Mouse (Mus musculus) lung, postnatal 0 days (tissue): ENCODE results near the gene Nr1h3. TPM values are rescaled to one million over a fixed set of nuclear protein-coding genes. Genes with fewer than 3 reads are reported as not detected.

Experiments
- ATAC-seq: fragments of 200-750 bp; cut with Nextera tagmentation; 2 replicates; pipeline ENCODE4 v1.8.0; 2017; ENCODE audit warnings: moderate library complexity
- DNase-seq: peaks from one replicate; pipeline ENCODE4 v3.0.0-alpha.2; 2016; ENCODE audit warnings: low spot score
- H3K27ac ChIP-seq: fragments of 300-500 bp; sonication (generic); 2 replicates; pipeline ENCODE4 v1.5.1; 2014; ENCODE audit warnings: antibody characterized with exemption, mild to moderate bottlenecking, low read length, mixed read lengths
- H3K27me3 ChIP-seq: fragments of 300-500 bp; sonication (generic); replicated peaks from 2 replicates; pipeline ENCODE4 v1.6.1; 2014; ENCODE audit warnings: low read length, mixed read lengths; ENCODE audit not compliant: insufficient read depth
- H3K36me3 ChIP-seq: fragments of 300-500 bp; sonication (generic); 2 replicates; pipeline ENCODE4 v1.6.1; 2014; ENCODE audit warnings: low read length, mixed read lengths; ENCODE audit not compliant: insufficient read depth
- H3K4me1 ChIP-seq: fragments of 300-500 bp; sonication (generic); 2 replicates; pipeline ENCODE4 v1.6.1; 2014; ENCODE audit warnings: antibody characterized with exemption, low read depth, low read length, mixed read lengths; ENCODE audit not compliant: insufficient read depth
- H3K4me2 ChIP-seq: fragments of 300-500 bp; sonication (generic); replicated peaks from 2 replicates; pipeline ENCODE4 v1.6.1; 2014; ENCODE audit warnings: low read depth, mild to moderate bottlenecking, low read length, moderate library complexity, mixed read lengths
- H3K4me3 ChIP-seq: fragments of 300-500 bp; sonication (generic); 2 replicates; pipeline ENCODE4 v1.5.1; 2014; ENCODE audit warnings: low read depth, low read length
- H3K9ac ChIP-seq: fragments of 300-500 bp; sonication (generic); replicated peaks from 2 replicates; pipeline ENCODE4 v1.6.1; 2014; ENCODE audit warnings: low read depth, mild to moderate bottlenecking
- H3K9me3 ChIP-seq: fragments of 300-500 bp; sonication (generic); 2 replicates; pipeline ENCODE4 v1.6.1; 2016; ENCODE audit warnings: low read length, mixed read lengths
- CTCF ChIP-seq: IDR thresholded peaks from 2 replicates; pipeline ENCODE4 v1.5.1; 2016; ENCODE audit warnings: antibody characterized with exemption, mild to moderate bottlenecking
- EP300 ChIP-seq: IDR thresholded peaks from 2 replicates; pipeline ENCODE4 v1.6.1; 2016; ENCODE audit warnings: antibody characterized with exemption, mild to moderate bottlenecking, control low read depth
- WGBS: fragments of 180-500 bp; shearing (Covaris S2); extraction: QIAGEN DNeasy Blood & Tissue Kit; methylation state at CpG from one replicate; pipeline ENCODE4 v1.1.7; 2014; 5-methylcytosine and 5-hydroxymethylcytosine counted together
- polyA plus RNA-seq: library from polyadenylated mRNA; unstranded; fragments of >200 nt; fragmentation: Nextera tagmentation; extraction: Ambion mirVana; gene quantifications from 2 replicates; pipeline ENCODE4 v1.2.1, GENCODE M21; 2015

Gene Nr1h3
- polyA plus RNA-seq, 1 experiment from 2014 or later: 31.0 TPM

GRCm38 (mm10) chr2:91167629-91168028, 35.0 kb downstream of the Nr1h3 start:
- no peaks in the 10 kb centered on the region for H3K9me3 ChIP-seq
- H3K36me3 ChIP-seq: peaks cover 39% of the 10 kb centered on the region
- TF ChIP-seq EP300: no peak
- no peaks in the 10 kb centered on the region for H3K27me3 ChIP-seq
- no peak overlapping the region for H3K4me3 ChIP-seq
- no peak for DNase-seq
- ATAC-seq: no peak
- WGBS: 65% methylated on average over 4 of the region's 4 CpGs
- H3K9ac ChIP-seq: no peak overlapping the region
- no peaks in the 10 kb centered on the region for H3K4me1 ChIP-seq
- no peak overlapping the region for H3K4me2 ChIP-seq
- H3K27ac ChIP-seq: no peak overlapping the region

- Histone ChIP-seq H3K9ac (no peak overlapping the region), H3K4me2 (no peak overlapping the region), H3K27me3 (no peaks in the 10 kb centered on the region), H3K9me3 (no peaks in the 10 kb centered on the region), H3K27ac (no peak overlapping the region), H3K4me3 (no peak overlapping the region), H3K4me1 (no peaks in the 10 kb centered on the region), H3K36me3 (peaks cover 37% of the 10 kb centered on the region; the same call in 1 of the 2 replicates)
- ATAC-seq: no peak
- 78% methylated on average over 6 of the region's 6 CpGs for WGBS
- no peak for TF ChIP-seq EP300
- no peak for TF ChIP-seq CTCF
- no peak for DNase-seq
Observed at GRCm38 (mm10) chr2:91164991-91165390, 37.6 kb downstream of the Nr1h3 start.

GRCm38 (mm10) chr2:91163532-91163931, 39.1 kb downstream of the Nr1h3 start:
- no peak for DNase-seq
- WGBS: 92% methylated on average over 5 of the region's 5 CpGs

GRCm38 (mm10) chr2:91162952-91163351, 39.7 kb downstream of the Nr1h3 start:
- no peak for DNase-seq
- no peaks in the 10 kb centered on the region for H3K27me3 ChIP-seq
- H3K4me2 ChIP-seq: no peak overlapping the region
- WGBS: 83% methylated on average over 4 of the region's 4 CpGs
- no peak overlapping the region for H3K4me3 ChIP-seq
- H3K9me3 ChIP-seq: no peaks in the 10 kb centered on the region
- no peak for ATAC-seq
- no peaks in the 10 kb centered on the region for H3K4me1 ChIP-seq
- no peak for TF ChIP-seq CTCF
- peaks cover 38% of the 10 kb centered on the region for H3K36me3 ChIP-seq
- H3K9ac ChIP-seq: no peak overlapping the region
- no peak overlapping the region for H3K27ac ChIP-seq

More at GRCm38 (mm10) chr2:91163532-91163931, 39.1 kb downstream of the Nr1h3 start:
- Histone ChIP-seq H3K27me3 (no peaks in the 10 kb centered on the region), H3K4me2 (no peak overlapping the region), H3K4me3 (no peak overlapping the region), H3K9me3 (no peaks in the 10 kb centered on the region), H3K4me1 (no peaks in the 10 kb centered on the region), H3K9ac (no peak overlapping the region), H3K27ac (no peak overlapping the region), H3K36me3 (peaks cover 35% of the 10 kb centered on the region; the same call in 1 of the 2 replicates)
- TF ChIP-seq EP300 (no peak), CTCF (no peak)
- ATAC-seq: no peak

GRCm38 (mm10) chr2:91160591-91160990, 42.0 kb downstream of the Nr1h3 start:
- Histone ChIP-seq H3K36me3 (peaks cover 26% of the 10 kb centered on the region), H3K9me3 (no peaks in the 10 kb centered on the region), H3K4me1 (no peaks in the 10 kb centered on the region), H3K4me3 (no peak overlapping the region), H3K27ac (peak overlapping the region; percentile 39; the same call in 1 of the 2 replicates), H3K27me3 (no peaks in the 10 kb centered on the region), H3K4me2 (no peak overlapping the region), H3K9ac (no peak overlapping the region)
- no peak for TF ChIP-seq EP300
- no peak for TF ChIP-seq CTCF
- DNase-seq: no peak
- 38% methylated on average over 6 of the region's 6 CpGs for WGBS
- ATAC-seq: no peak

GRCm38 (mm10) chr2:91157002-91157752, 45.5 kb downstream of the Nr1h3 start:
- Histone ChIP-seq H3K36me3 (peaks cover 23% of the 10 kb centered on the region), H3K4me2 (no peak overlapping the region), H3K27me3 (no peaks in the 10 kb centered on the region), H3K4me1 (no peaks in the 10 kb centered on the region), H3K27ac (peak overlapping the region; percentile 59), H3K9me3 (no peaks in the 10 kb centered on the region), H3K9ac (no peak overlapping the region), H3K4me3 (no peak overlapping the region)
- ATAC-seq (peak; percentile 89), DNase-seq (peak; percentile 67)
- WGBS: 34% methylated on average over 6 of the region's 6 CpGs
- TF ChIP-seq EP300: peak; percentile 47
- TF ChIP-seq CTCF: no peak
